Mouse (Mus musculus) forebrain, embryonic 14.5 days (tissue): ENCODE data around the gene Socs7. TPM values are rescaled to one million over a fixed set of nuclear protein-coding genes. Genes with fewer than 3 reads are reported as not detected.

Experiments used
- ATAC-seq: fragments of 200-750 bp; cut with Nextera tagmentation; 2 replicates; pipeline ENCODE4 v1.8.0; 2017; ENCODE audit warnings: mild to moderate bottlenecking, moderate library complexity
- DNase-seq: peaks from one replicate; pipeline ENCODE4 v3.0.0-alpha.2; 2015; ENCODE audit warnings: low spot score
- H3K27ac ChIP-seq: fragments of 300-500 bp; sonication (generic); 2 replicates; pipeline ENCODE4 v1.5.1; 2014; ENCODE audit warnings: low read depth, mild to moderate bottlenecking, control low read depth, low read length, moderate library complexity
- H3K27me3 ChIP-seq: fragments of 300-500 bp; sonication (generic); replicated peaks from 2 replicates; pipeline ENCODE4 v1.6.1; 2014; ENCODE audit warnings: low read length, control low read depth, mixed read lengths; ENCODE audit not compliant: control insufficient read depth, insufficient read depth
- H3K36me3 ChIP-seq: fragments of 300-500 bp; sonication (generic); 2 replicates; pipeline ENCODE4 v1.6.1; 2014; ENCODE audit warnings: low read length, control low read depth; ENCODE audit not compliant: control insufficient read depth, insufficient read depth
- H3K4me1 ChIP-seq: fragments of 300-500 bp; sonication (generic); 2 replicates; pipeline ENCODE4 v1.6.1; 2014; ENCODE audit warnings: antibody characterized with exemption, low read length, control low read depth; ENCODE audit not compliant: control insufficient read depth, insufficient read depth
- H3K4me2 ChIP-seq: fragments of 300-500 bp; sonication (generic); 2 replicates; pipeline ENCODE4 v1.6.1; 2014; ENCODE audit warnings: mild to moderate bottlenecking, control low read depth, low read length
- H3K4me3 ChIP-seq: fragments of 300-500 bp; sonication (generic); 2 replicates; pipeline ENCODE4 v1.5.1; 2014; ENCODE audit warnings: low read depth, low read length, control low read depth
- H3K9ac ChIP-seq: fragments of 300-500 bp; sonication (generic); 2 replicates; pipeline ENCODE4 v1.6.1; 2014; ENCODE audit warnings: mild to moderate bottlenecking, low read length, control low read depth, moderate library complexity
- H3K9me3 ChIP-seq: fragments of 300-500 bp; sonication (generic); replicated peaks from 2 replicates; pipeline ENCODE4 v1.6.1; 2016; ENCODE audit warnings: low read length, control low read depth, mixed read lengths; ENCODE audit not compliant: control insufficient read depth
- WGBS: fragments of 180-500 bp; shearing (Covaris S2); extraction: QIAGEN DNeasy Blood & Tissue Kit; methylation state at CpG from one replicate; pipeline ENCODE4 v1.1.7; 2014; 5-methylcytosine and 5-hydroxymethylcytosine counted together
- polyA plus RNA-seq: library from polyadenylated mRNA; unstranded; fragments of >200 nt; fragmentation: Nextera tagmentation; extraction: Ambion mirVana; gene quantifications from 2 replicates; pipeline ENCODE4 v1.2.1, GENCODE M21; 2014

Socs7 gene
- polyA plus RNA-seq, 1 experiment from 2014 or later: 5.7 TPM

DNA sequence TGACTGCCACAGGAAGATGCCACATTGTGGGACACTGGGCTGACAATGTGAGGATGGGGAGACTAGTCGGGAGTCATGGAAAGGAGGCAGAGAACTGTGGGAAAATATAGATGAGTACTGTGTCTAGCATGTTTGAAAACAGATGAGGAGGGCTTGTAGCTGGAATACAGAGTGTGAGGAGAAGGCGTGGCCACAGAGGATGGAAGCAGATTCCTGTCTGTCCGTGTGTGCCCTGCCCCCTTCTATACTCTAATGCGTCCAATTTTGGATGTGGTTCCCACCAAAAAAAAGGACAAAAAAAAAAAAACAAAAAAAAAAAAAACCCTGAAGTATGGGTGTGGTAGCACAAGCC lies 66.4 kb downstream of the Socs7 start:
- Histone ChIP-seq H3K4me1 (peaks cover 4% of the 10 kb centered on the region; the same call in 1 of the 2 replicates), H3K36me3 (no peaks in the 10 kb centered on the region), H3K27ac (no peak overlapping the region), H3K4me2 (peak overlapping the region; percentile 63), H3K9me3 (no peaks in the 10 kb centered on the region), H3K4me3 (peak overlapping the region; percentile 27), H3K27me3 (no peaks in the 10 kb centered on the region), H3K9ac (peak overlapping the region; percentile 48)
- WGBS: 47% methylated on average over 4 of the region's 4 CpGs
- DNase-seq (no peak), ATAC-seq (peak; percentile 25)

DNA sequence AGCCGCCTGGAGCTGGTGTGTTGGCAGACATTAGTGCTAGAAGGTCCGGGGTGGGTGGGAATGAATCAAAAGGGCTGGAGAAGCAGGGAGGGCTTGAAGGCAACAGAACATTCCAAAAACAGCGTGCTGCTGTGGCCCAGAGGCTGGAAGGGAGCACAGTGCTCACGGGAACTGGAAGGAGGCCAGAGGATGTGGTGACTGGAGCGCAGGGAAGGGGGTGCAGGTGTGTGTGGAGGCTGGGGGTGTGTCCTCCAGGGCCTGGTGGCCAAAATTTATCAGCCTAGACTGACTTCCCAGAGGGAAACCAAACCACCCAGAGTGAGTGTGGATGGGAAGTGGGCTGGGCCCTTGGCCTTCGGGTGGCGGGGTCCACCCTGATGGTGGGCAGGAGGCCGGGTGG lies 67.3 kb downstream of the Socs7 start:
- Histone ChIP-seq H3K9ac (no peak overlapping the region), H3K4me3 (no peak overlapping the region), H3K9me3 (no peaks in the 10 kb centered on the region), H3K4me1 (peaks cover 4% of the 10 kb centered on the region; the same call in 1 of the 2 replicates), H3K36me3 (no peaks in the 10 kb centered on the region), H3K4me2 (no peak overlapping the region), H3K27me3 (no peaks in the 10 kb centered on the region), H3K27ac (no peak overlapping the region)
- 82% methylated on average over 8 of the region's 8 CpGs for WGBS
- ATAC-seq: no peak
- no peak for DNase-seq

DNA sequence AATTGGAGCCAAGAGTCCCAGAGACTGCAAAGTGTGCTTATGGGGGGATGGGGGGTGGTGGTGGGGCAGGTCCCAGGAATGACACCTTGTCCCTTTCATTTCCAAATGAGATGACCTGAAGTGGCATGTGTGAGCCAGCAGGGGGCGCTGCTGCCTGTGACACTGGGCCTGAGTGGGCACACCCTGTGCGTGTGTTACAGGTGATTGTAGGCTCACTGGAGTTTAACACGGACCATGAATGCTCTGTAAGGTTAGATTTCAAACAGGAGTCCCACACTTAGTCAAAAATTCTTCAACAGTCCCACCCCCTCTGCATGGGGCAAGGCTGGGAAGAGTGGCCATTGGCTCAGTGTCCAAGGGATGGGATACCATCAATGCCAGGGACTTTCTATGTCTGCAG lies 69.7 kb downstream of the Socs7 start:
- no peaks in the 10 kb centered on the region for H3K27me3 ChIP-seq
- no peak overlapping the region for H3K4me3 ChIP-seq
- ATAC-seq (no peak), DNase-seq (peak; percentile 44)
- WGBS: 4% methylated on average over 3 of the region's 3 CpGs
- no peaks in the 10 kb centered on the region for H3K36me3 ChIP-seq
- H3K27ac ChIP-seq: no peak overlapping the region
- peaks cover 4% of the 10 kb centered on the region; the same call in 1 of the 2 replicates for H3K4me1 ChIP-seq
- no peaks in the 10 kb centered on the region for H3K9me3 ChIP-seq
- no peak overlapping the region for H3K9ac ChIP-seq
- H3K4me2 ChIP-seq: no peak overlapping the region

DNA sequence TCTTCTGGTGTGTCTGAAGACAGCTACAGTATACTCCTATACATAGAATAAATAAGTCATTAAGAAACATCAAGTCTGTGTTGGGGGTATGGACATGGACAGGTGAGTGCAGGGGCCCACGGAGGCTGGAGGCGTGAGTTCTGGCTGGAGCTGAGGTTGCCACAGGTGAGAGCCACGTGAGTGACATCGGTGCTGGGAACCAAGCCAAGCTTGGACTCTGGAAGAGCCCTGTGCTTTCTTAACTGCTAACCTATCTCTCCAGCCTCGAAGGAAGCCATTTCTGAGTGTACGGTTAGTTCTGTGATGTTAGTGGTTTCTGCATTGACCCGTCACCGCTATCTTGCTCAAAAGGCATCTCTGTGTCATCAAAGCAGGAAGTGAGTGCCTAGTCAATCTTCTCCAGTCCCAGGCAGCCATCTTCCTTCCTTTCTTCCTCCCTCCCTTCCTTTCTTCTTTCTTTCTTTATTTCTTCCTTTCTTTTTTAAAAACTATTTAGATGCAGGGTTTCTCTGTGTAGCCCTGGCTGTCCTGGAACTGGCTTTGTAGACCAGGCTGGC lies 70.7 kb downstream of the Socs7 start:
- Histone ChIP-seq H3K9me3 (no peaks in the 10 kb centered on the region), H3K4me3 (no peak overlapping the region), H3K4me2 (no peak overlapping the region), H3K9ac (no peak overlapping the region), H3K4me1 (peaks cover 4% of the 10 kb centered on the region; the same call in 1 of the 2 replicates), H3K36me3 (no peaks in the 10 kb centered on the region), H3K27ac (no peak overlapping the region), H3K27me3 (no peaks in the 10 kb centered on the region)
- no peak for ATAC-seq
- 89% methylated on average over 8 of the region's 8 CpGs for WGBS
- no peak for DNase-seq

DNA sequence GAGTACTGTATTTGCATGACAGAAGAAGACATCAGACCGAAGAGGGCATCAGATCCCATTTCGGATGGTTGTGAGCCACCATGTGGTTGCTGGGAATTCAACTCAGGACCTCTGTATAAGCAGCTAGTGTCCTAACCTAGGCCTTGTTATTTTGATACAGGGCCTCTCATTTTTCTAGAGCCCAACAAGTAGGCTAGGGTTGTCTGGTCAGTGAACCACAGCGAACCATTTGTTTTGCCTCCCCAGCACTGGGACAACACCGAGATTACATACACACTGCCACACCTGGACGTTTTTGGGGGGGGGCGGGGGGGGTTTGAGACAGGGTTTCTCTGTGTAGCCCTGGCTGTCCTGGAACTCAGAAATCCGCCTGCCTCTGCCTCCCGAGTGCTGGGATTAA lies 71.8 kb downstream of the Socs7 start:
- Histone ChIP-seq H3K9ac (no peak overlapping the region), H3K4me1 (no peaks in the 10 kb centered on the region; the same call in 1 of the 2 replicates), H3K9me3 (no peaks in the 10 kb centered on the region), H3K27ac (no peak overlapping the region), H3K4me3 (no peak overlapping the region), H3K27me3 (peaks cover 4% of the 10 kb centered on the region), H3K36me3 (no peaks in the 10 kb centered on the region), H3K4me2 (no peak overlapping the region)
- 79% methylated on average over 8 of the region's 8 CpGs for WGBS
- no peak for DNase-seq
- ATAC-seq: no peak

DNA sequence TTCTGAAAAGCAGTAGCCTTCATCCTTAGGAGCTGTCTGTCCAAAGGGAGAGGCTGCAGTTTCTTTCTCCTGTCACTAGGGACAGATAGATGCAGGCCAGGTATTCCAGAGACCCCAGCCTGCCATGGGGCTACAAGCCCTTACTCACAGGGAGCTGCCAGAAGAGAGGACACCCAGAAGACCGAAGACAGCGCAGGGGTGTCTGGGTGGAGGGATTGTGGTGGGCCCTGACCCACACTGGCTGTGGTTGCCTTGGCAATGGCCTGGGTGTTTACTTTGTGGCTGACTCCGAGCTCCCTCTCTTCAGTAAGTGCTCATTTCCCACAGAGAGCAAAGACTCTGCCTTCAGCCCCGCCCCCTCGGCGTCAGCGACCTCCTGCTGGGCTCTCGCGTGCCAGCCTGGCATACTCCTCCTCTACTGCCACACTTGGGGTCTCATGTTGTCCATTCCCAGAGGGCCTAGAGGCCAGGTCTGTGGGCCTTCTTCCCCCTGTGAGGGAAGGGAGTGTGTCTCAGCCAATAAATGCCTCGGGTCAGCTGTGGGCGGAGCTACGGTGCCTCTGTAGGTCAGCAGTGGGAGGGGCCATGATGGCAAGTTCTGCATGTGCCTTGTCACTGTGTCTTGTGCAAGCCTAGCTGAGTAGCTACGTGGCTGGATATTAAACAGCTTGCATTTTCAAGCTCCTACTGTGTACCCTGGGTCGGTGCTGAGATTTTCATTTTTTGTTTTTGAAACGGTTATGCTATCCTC lies 72.5 kb downstream of the Socs7 start:
- peaks cover 12% of the 10 kb centered on the region for H3K27me3 ChIP-seq
- peak overlapping the region; percentile 41 for H3K4me2 ChIP-seq
- 4% methylated on average over 15 of the region's 15 CpGs for WGBS
- peak; percentile 73 for ATAC-seq
- DNase-seq: peak; percentile 58
- peak overlapping the region; percentile 22; the same call in 1 of the 2 replicates for H3K4me3 ChIP-seq
- no peaks in the 10 kb centered on the region for H3K9me3 ChIP-seq
- no peaks in the 10 kb centered on the region; the same call in 1 of the 2 replicates for H3K4me1 ChIP-seq
- no peak overlapping the region for H3K27ac ChIP-seq
- H3K36me3 ChIP-seq: no peaks in the 10 kb centered on the region
- no peak overlapping the region for H3K9ac ChIP-seq

DNA sequence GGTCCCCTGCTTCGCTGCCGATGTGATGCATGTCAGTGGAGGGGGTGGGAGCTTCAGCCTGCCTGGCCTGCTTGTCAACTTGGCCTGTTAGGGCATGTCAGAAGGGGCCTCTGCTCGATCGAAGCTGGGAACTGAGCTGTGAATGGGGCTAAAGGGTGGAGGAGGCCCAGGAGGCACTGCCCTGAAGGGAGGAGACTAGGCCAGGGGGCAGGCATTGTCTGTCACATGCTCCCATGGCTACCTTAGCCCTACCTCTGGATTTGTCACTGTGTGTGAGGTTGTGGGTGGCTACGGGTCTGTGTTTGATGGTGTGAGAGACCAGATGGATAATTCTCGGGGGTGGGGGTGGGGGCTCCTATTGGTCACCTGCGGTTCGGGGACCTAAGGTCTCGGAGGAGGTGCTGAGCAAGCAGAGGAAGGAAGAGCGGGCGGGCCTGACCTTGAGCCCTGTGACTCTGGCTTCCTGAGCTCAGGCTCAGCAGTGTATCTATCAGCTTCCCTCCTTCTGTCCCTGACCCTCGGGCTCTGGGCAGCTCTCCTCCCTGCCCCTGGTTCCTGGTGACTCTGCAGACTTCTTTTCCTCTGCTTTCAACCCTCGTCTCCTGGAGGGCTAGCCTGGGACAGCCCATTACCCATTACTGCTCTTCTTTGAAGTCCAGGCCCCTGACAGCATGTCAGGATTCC lies 73.6 kb downstream of the Socs7 start:
- no peak for DNase-seq
- H3K9me3 ChIP-seq: no peaks in the 10 kb centered on the region
- no peak overlapping the region for H3K4me3 ChIP-seq
- ATAC-seq: no peak
- WGBS: 72% methylated on average over 13 of the region's 13 CpGs
- H3K9ac ChIP-seq: no peak overlapping the region
- H3K36me3 ChIP-seq: no peaks in the 10 kb centered on the region
- no peak overlapping the region for H3K27ac ChIP-seq
- no peak overlapping the region for H3K4me2 ChIP-seq
- H3K4me1 ChIP-seq: peaks cover 4% of the 10 kb centered on the region
- peaks cover 19% of the 10 kb centered on the region for H3K27me3 ChIP-seq

DNA sequence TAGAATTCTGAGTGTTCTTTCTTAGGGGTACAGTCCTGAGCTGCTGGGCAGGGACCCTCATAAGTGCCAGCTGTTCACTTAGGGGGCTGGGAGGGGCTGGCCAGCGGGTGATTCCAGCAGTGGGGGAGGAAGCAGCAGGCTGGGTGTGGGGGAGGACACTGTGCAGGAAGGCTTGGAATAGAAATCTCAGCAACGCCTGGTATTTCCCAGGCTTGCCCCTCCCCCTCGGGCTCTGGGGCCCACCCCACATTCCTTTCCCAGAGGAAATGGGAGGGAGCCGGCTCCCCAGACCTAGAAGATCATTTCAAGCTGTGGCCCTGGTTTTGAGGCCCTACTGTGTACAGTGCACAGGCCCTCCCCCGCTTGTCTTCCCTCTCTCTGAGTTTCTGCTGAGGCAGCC lies 75.4 kb downstream of the Socs7 start:
- Histone ChIP-seq H3K36me3 (no peaks in the 10 kb centered on the region), H3K4me1 (peaks cover 11% of the 10 kb centered on the region), H3K27ac (no peak overlapping the region), H3K27me3 (peaks cover 19% of the 10 kb centered on the region), H3K9ac (no peak overlapping the region), H3K4me3 (no peak overlapping the region), H3K4me2 (no peak overlapping the region), H3K9me3 (no peaks in the 10 kb centered on the region)
- WGBS: 12% methylated on average over 5 of the region's 5 CpGs
- ATAC-seq (no peak), DNase-seq (no peak)

DNA sequence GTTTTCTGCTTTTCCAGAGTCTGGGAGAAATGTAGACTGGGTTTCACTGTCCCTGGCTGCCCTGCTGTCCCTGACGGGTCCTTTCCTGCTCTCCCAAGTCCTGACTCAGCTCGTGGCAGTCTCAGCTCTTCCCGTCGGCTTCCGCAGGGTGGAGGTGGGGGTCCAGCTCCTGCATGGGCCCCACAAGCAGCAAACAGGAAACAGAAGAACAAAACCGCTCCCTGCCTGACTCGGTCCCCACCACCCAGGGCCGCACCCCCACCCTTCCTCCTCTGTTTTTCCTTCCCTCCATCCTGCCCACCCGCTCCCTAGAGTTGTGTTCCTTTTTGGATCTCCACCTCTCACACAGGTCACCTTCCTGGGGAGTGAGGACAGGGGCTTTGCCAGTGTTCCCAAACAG lies 76.5 kb downstream of the Socs7 start:
- ATAC-seq (no peak), DNase-seq (no peak)
- Histone ChIP-seq H3K9ac (no peak overlapping the region), H3K27ac (no peak overlapping the region), H3K4me1 (peaks cover 11% of the 10 kb centered on the region), H3K9me3 (no peaks in the 10 kb centered on the region), H3K27me3 (peaks cover 19% of the 10 kb centered on the region), H3K4me3 (no peak overlapping the region), H3K36me3 (no peaks in the 10 kb centered on the region), H3K4me2 (no peak overlapping the region)
- 56% methylated on average over 8 of the region's 9 CpGs for WGBS
